Mouse (Mus musculus): ENCODE results near the gene Bbip1.

- TF ChIP-seq CTCF (IDR thresholded peaks at IDR 0.05; ENCODE audit: control insufficient read depth, insufficient read depth, insufficient replicate concordance, low read depth, low read length) (no peak), POLR2A (IDR thresholded peaks at IDR 0.05; ENCODE audit: control insufficient read depth, low read depth, low read length) (peak; percentile 88)
Measured at GRCm38 (mm10) chr19:53902739-53903487, 41.5 kb downstream of the Bbip1 start.
